Mouse (Mus musculus) stomach, postnatal 0 days (tissue): ENCODE results near the gene Lrmda.

ENCODE experiments used
- CTCF ChIP-seq: IDR thresholded peaks from 2 replicates; pipeline ENCODE4 v1.5.1; 2016; ENCODE audit warnings: antibody characterized with exemption, low read depth, mild to moderate bottlenecking, moderate library complexity
- EP300 ChIP-seq: optimal IDR thresholded peaks from 2 replicates; pipeline ENCODE3; 2016; ENCODE audit warnings: antibody characterized with exemption

- TF ChIP-seq EP300 (no peak), CTCF (no peak)
Observed at GRCm38 (mm10) chr14:22357991-22358503, 338.5 kb downstream of the Lrmda start.
